Mouse (Mus musculus) limb, embryonic 11.5 days (tissue): ENCODE measurements around the gene Stx17. TPM values are rescaled to one million over a fixed set of nuclear protein-coding genes. Genes with fewer than 3 reads are reported as not detected.

ENCODE experiments used
- ATAC-seq: fragments of 200-750 bp; cut with Nextera tagmentation; 2 replicates; pipeline ENCODE4 v1.8.0; 2017; ENCODE audit warnings: low read depth; ENCODE audit not compliant: insufficient number of reproducible peaks, low FRiP score, low TSS enrichment
- DNase-seq: peaks from one replicate; pipeline ENCODE4 v3.0.0-alpha.2; 2015; ENCODE audit warnings: low spot score
- H3K27ac ChIP-seq: fragments of 300-500 bp; sonication (generic); replicated peaks from 2 replicates; pipeline ENCODE4 v1.5.1; 2014; ENCODE audit warnings: low read depth, mild to moderate bottlenecking, low read length
- H3K27me3 ChIP-seq: fragments of 300-500 bp; sonication (generic); 2 replicates; pipeline ENCODE4 v1.6.1; 2014; ENCODE audit warnings: mild to moderate bottlenecking, low read length, mixed read lengths; ENCODE audit not compliant: control insufficient read depth, insufficient read depth
- H3K36me3 ChIP-seq: fragments of 300-500 bp; sonication (generic); 2 replicates; pipeline ENCODE4 v1.6.1; 2014; ENCODE audit warnings: mild to moderate bottlenecking, low read length, moderate library complexity, mixed read lengths; ENCODE audit not compliant: control insufficient read depth, insufficient read depth
- H3K4me1 ChIP-seq: fragments of 300-500 bp; sonication (generic); 2 replicates; pipeline ENCODE4 v1.6.1; 2014; ENCODE audit warnings: low read length, mixed read lengths; ENCODE audit not compliant: control insufficient read depth, insufficient read depth
- H3K4me2 ChIP-seq: fragments of 300-500 bp; sonication (generic); 2 replicates; pipeline ENCODE4 v1.6.1; 2014; ENCODE audit warnings: low read depth, mild to moderate bottlenecking, moderate library complexity; ENCODE audit not compliant: severe bottlenecking
- H3K4me3 ChIP-seq: fragments of 300-500 bp; sonication (generic); 2 replicates; pipeline ENCODE4 v1.5.1; 2014; ENCODE audit warnings: low read depth, low read length
- H3K9ac ChIP-seq: fragments of 300-500 bp; sonication (generic); 2 replicates; pipeline ENCODE4 v1.6.1; 2014; ENCODE audit warnings: mild to moderate bottlenecking, low read length
- H3K9me3 ChIP-seq: fragments of 300-500 bp; sonication (generic); 2 replicates; pipeline ENCODE4 v1.6.1; 2016; ENCODE audit warnings: low read length; ENCODE audit not compliant: control insufficient read depth
- WGBS: fragments of 180-500 bp; shearing (Covaris S2); extraction: QIAGEN DNeasy Blood & Tissue Kit; methylation state at CpG from one replicate; pipeline ENCODE4 v1.1.7; 2014; 5-methylcytosine and 5-hydroxymethylcytosine counted together
- polyA plus RNA-seq: library from polyadenylated mRNA; unstranded; fragments of >200 nt; fragmentation: Nextera tagmentation; extraction: Ambion mirVana; gene quantifications from 2 replicates; pipeline ENCODE4 v1.2.1, GENCODE M21; 2014

Gene Stx17
- polyA plus RNA-seq, 1 experiment from 2014 or later = 26.9 TPM

DNA sequence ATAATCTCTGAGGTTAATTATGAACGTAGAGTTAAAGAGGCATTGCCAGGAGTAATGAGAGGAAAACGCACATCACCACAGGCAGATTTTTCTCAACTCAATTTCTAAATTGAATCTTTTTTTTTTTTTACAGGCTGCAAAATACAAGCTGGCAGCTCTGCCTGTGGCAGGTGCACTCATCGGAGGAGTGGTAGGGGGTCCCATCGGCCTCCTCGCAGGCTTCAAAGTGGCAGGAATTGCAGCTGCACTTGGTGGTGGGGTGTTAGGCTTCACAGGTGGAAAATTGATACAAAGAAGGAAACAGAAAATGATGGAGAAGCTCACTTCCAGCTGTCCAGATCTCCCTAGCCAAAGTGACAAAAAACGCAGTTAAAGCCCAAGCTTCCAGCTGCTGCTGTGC is 56.7 kb downstream of the Stx17 start:
- no peaks in the 10 kb centered on the region for H3K9me3 ChIP-seq
- H3K27ac ChIP-seq = no peak overlapping the region
- no peaks in the 10 kb centered on the region for H3K4me1 ChIP-seq
- ATAC-seq = no peak
- H3K27me3 ChIP-seq = no peaks in the 10 kb centered on the region
- H3K4me3 ChIP-seq = no peak overlapping the region
- DNase-seq = no peak
- H3K9ac ChIP-seq = no peak overlapping the region
- WGBS = 72% methylated on average over 6 of the region's 6 CpGs
- no peak overlapping the region for H3K4me2 ChIP-seq
- no peaks in the 10 kb centered on the region for H3K36me3 ChIP-seq

DNA sequence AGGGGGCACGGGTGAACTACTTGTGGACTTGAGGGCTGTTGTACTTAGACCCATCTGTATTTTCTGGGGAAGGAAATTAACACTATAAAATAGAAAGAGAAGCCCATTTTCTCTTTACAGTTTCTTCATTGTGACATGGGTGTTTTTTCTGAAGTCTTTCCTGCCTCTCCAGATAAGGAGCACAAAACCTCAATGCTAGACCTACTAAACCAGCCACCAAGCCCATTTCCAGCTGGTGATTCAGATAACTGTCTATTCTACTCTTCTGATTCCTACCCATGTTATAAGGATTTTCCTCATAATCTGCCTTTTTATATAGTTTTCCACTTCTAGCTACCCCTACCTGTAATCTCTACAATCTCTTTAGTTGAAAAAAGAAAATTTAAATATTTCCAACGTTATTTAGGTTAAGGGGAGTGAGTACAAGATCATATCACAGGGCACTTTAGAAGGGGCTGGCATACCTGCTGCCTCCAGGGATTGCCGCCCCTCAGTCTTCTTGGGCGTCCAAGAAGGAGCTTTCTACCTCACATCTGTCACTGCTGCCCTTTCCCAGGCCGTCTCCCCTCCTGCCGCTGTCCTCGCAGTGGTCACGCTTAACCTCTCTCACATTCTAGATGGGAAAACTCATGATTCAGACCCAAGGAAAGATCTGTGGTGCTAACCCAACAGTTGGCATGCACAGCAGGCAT is 57.5 kb downstream of the Stx17 start:
- no peak for DNase-seq
- Histone ChIP-seq H3K4me3 (no peak overlapping the region), H3K36me3 (no peaks in the 10 kb centered on the region), H3K9me3 (no peaks in the 10 kb centered on the region), H3K4me2 (no peak overlapping the region), H3K4me1 (no peaks in the 10 kb centered on the region), H3K27me3 (no peaks in the 10 kb centered on the region), H3K27ac (no peak overlapping the region), H3K9ac (no peak overlapping the region)
- no peak for ATAC-seq
- WGBS = 85% methylated on average over 8 of the region's 8 CpGs

DNA sequence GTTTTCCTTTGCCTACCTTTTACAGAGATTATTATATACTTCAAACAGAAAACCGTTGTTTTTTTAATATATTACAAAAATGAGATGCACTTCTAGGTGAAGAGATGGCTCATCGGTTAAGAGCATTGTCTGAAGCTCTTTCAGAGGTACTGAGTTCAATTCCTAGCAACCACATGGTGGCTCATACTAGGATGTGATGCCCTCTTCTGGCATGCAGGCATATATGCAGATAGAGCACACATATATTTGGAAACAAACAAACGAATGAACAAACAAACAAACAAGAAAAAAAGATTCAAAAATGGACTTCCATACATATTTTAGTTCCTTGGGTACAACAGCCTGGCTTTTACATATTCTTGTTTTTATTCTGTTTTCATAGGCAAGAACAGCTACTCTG is 73.2 kb downstream of the Stx17 start:
- Histone ChIP-seq H3K27ac (no peak overlapping the region), H3K36me3 (no peaks in the 10 kb centered on the region; the same call in 1 of the 2 replicates), H3K4me3 (no peak overlapping the region), H3K4me1 (no peaks in the 10 kb centered on the region), H3K27me3 (no peaks in the 10 kb centered on the region), H3K9me3 (no peaks in the 10 kb centered on the region), H3K4me2 (no peak overlapping the region), H3K9ac (no peak overlapping the region)
- WGBS = 89% methylated on average over 3 of the region's 3 CpGs
- ATAC-seq (no peak), DNase-seq (no peak)

DNA sequence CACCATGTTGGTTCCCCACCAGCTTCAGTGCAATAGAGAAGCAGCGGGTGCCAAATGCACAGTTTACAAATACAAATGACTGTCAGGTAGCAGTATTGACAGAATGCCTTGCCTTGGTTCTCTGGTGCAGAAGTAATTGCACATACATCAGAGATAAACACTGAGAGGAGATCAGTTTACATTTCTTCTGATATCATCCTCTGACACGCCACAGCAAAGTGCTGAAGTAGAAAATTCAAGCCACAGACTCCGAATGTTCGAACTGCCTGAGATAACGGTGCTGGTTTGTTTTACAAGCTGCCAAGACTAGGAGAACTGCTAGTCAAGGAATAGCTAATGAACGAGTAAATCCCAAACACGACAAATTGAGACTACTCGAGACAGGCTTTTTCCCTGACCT is 73.7 kb downstream of the Stx17 start:
- H3K9ac ChIP-seq = no peak overlapping the region
- DNase-seq (no peak), ATAC-seq (no peak)
- 77% methylated on average over 8 of the region's 8 CpGs for WGBS
- no peak overlapping the region for H3K4me2 ChIP-seq
- no peaks in the 10 kb centered on the region for H3K27me3 ChIP-seq
- H3K4me1 ChIP-seq = no peaks in the 10 kb centered on the region
- no peak overlapping the region for H3K27ac ChIP-seq
- no peaks in the 10 kb centered on the region; the same call in 1 of the 2 replicates for H3K36me3 ChIP-seq
- no peak overlapping the region for H3K4me3 ChIP-seq
- H3K9me3 ChIP-seq = no peaks in the 10 kb centered on the region

DNA sequence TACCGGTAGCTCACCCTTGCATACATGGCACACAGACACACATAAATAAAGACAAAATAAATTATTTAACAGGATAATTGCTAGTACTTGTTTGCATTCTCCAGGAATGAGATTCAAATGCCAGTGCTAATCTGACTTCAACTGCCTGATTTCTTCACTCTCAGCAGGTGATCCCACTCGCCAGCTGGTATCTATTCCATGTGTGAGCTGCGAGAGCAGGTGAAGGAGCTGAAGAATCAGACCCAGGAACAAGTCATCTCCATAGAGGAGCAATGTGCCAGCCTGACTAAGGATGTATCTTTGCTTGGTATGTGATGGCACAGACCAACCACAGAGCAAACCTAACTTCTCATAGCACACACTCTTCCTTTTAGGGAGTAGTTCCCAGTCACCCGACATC is 78.8 kb downstream of the Stx17 start:
- no peaks in the 10 kb centered on the region for H3K9me3 ChIP-seq
- H3K27me3 ChIP-seq = no peaks in the 10 kb centered on the region
- H3K4me3 ChIP-seq = no peak overlapping the region
- no peaks in the 10 kb centered on the region for H3K36me3 ChIP-seq
- H3K4me2 ChIP-seq = no peak overlapping the region
- H3K4me1 ChIP-seq = no peaks in the 10 kb centered on the region
- no peak overlapping the region for H3K9ac ChIP-seq
- DNase-seq = no peak
- no peak overlapping the region for H3K27ac ChIP-seq
- ATAC-seq = no peak
- WGBS = 91% methylated on average over 4 of the region's 4 CpGs

DNA sequence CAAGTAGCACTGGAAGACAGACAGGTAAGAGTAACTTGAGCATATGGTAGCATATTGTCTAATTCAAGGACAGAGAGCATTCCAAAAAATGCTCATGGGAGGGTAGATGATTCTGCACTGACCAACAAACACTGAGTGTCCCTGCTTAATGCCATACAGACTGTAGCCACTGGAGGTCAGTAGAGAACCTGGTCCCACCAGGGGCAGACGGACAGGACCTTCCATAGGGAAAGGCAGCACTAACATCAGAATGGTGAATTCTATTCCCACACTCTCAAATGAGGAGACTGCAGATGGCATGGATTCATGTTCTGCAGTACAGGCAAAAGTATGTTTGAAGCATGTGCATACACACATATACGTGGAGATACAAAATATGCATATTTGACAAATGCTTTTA is 100.5 kb downstream of the Stx17 start:
- H3K27me3 ChIP-seq = no peaks in the 10 kb centered on the region
- H3K4me3 ChIP-seq = no peak overlapping the region
- no peak overlapping the region for H3K4me2 ChIP-seq
- no peak overlapping the region for H3K9ac ChIP-seq
- no peaks in the 10 kb centered on the region for H3K36me3 ChIP-seq
- ATAC-seq (peak; percentile 60; the same call in 1 of the 2 replicates), DNase-seq (peak; percentile 69)
- 26% methylated on average over 2 of the region's 2 CpGs for WGBS
- H3K4me1 ChIP-seq = no peaks in the 10 kb centered on the region
- H3K9me3 ChIP-seq = no peaks in the 10 kb centered on the region
- no peak overlapping the region for H3K27ac ChIP-seq

DNA sequence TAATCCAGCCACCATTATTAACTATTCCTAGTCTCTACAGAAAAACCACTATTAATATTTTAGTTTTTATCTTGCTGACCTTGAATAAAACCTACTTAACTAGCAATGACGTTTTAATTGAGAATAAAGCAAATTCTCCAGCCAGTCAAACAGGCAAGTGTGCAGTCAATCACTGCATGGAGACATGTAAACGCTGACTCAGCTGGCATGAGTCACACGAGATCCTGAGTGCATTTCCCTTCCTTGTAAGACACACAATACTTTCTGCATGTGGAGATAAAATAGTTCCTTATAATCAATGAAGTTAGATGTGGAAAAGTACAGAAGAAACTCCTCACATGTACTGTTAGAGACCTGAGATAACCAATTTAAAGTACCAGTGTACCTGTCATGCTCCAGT is 100.9 kb downstream of the Stx17 start:
- 58% methylated on average over 3 of the region's 3 CpGs for WGBS
- no peak overlapping the region for H3K4me3 ChIP-seq
- H3K27ac ChIP-seq = no peak overlapping the region
- H3K9ac ChIP-seq = no peak overlapping the region
- no peak for ATAC-seq
- H3K36me3 ChIP-seq = no peaks in the 10 kb centered on the region
- no peaks in the 10 kb centered on the region for H3K27me3 ChIP-seq
- no peaks in the 10 kb centered on the region for H3K9me3 ChIP-seq
- DNase-seq = no peak
- no peak overlapping the region for H3K4me2 ChIP-seq
- no peaks in the 10 kb centered on the region for H3K4me1 ChIP-seq

DNA sequence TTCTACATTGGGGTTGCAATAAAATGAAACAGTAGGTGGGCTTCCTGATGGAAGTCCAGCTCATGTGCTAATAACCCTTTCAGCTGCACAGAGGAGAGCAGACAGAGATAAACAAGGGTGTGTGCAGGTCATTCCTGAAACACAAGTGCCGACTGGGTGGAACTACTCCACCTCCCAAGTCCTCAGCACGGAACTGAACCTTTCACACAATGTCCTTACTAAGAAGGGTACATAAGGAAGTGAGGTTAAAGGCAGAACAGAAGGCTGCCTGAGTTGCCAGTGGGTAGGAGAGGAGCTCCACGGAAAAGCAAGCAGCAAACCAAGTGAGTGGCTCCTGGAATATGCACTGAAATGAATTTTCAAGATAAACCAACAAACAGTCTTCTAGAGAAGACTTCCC is 102.1 kb downstream of the Stx17 start:
- no peak overlapping the region for H3K4me3 ChIP-seq
- H3K27me3 ChIP-seq = no peaks in the 10 kb centered on the region
- H3K4me2 ChIP-seq = no peak overlapping the region
- H3K4me1 ChIP-seq = no peaks in the 10 kb centered on the region
- DNase-seq (no peak), ATAC-seq (no peak)
- H3K36me3 ChIP-seq = no peaks in the 10 kb centered on the region
- H3K9me3 ChIP-seq = no peaks in the 10 kb centered on the region
- 65% methylated on average over 3 of the region's 3 CpGs for WGBS
- no peak overlapping the region for H3K9ac ChIP-seq
- no peak overlapping the region for H3K27ac ChIP-seq
